Mouse (Mus musculus): Measurements from ENCODE around the gene Vmn1r227. TPM values are rescaled to one million over a fixed set of nuclear protein-coding genes. Genes with fewer than 3 reads are reported as not detected.

The Vmn1r227 gene
- total RNA-seq (2021), result not detected
- long read RNA-seq, experiment 1, result 0 reads
- long read RNA-seq, experiment 2, result 0 reads

GRCm38 (mm10) chr17:20729543-20729942, at the start of gene Vmn1r227:
Gene Vmn1r227 (plus strand): TSS chr17:20729843.
- no peak for DNase-seq (ENCODE audit: extremely low spot score in 1 of 2, low spot score in 2 of 2)
- Histone ChIP-seq H3K27ac (no peak within 1 kb of the TSS), H3K4me3 (no peak within 1 kb of the TSS)
- TF ChIP-seq CTCF (IDR thresholded peaks at IDR 0.05), result no peak
- intact Hi-C loops (cut with DNase I), result no loop called here

GRCm38 (mm10) chr17:20682543-20682942, 47.1 kb upstream of the Vmn1r227 start, which contains the start of gene Vmn1r226:
Gene Vmn1r226 (plus strand): TSS chr17:20682843.
- no peak for TF ChIP-seq CTCF (IDR thresholded peaks at IDR 0.05)

GRCm38 (mm10) chr17:20786057-20786456, 56.4 kb downstream of the Vmn1r227 start, which contains the start of gene Vmn1r228:
Gene Vmn1r228 (minus strand): TSS chr17:20786157.
- intact Hi-C loops (cut with DNase I), result no loop called here
- DNase-seq (ENCODE audit: extremely low spot score in 1 of 2, low spot score in 2 of 2), result no peak
- Histone ChIP-seq H3K27ac (no peak within 1 kb of the TSS), H3K4me3 (no peak within 1 kb of the TSS)
- no peak for TF ChIP-seq CTCF (IDR thresholded peaks at IDR 0.05)

More at GRCm38 (mm10) chr17:20682543-20682942, 47.1 kb upstream of the Vmn1r227 start, which contains the start of gene Vmn1r226:
- DNase-seq (ENCODE audit: extremely low spot score in 1 of 2, low spot score in 2 of 2), result no peak
- no peak within 1 kb of the TSS for H3K27ac ChIP-seq
- H3K4me3 ChIP-seq, result no peak within 1 kb of the TSS
- intact Hi-C loops (cut with DNase I), result no loop called here

Other genes starting within 250 kb of the Vmn1r227 start
- not detected for gene Vmn2r108, start 248.5 kb upstream of the Vmn1r227 start, total RNA-seq (2021)
- gene Vmn1r225, start 231.7 kb upstream of the Vmn1r227 start, total RNA-seq (2021), result not detected
- not detected for gene Vmn2r109, start 165.1 kb upstream of the Vmn1r227 start, total RNA-seq (2021)
- gene Vmn2r110, start 133.4 kb upstream of the Vmn1r227 start, total RNA-seq (2021), result not detected
- not detected for gene Fpr-rs3, start 105.0 kb upstream of the Vmn1r227 start, total RNA-seq (2021)
- gene Vmn1r226, start 47.0 kb upstream of the Vmn1r227 start, total RNA-seq (2021), result not detected
- gene Vmn1r228, start 56.3 kb downstream of the Vmn1r227 start, total RNA-seq (2021), result not detected
- under 1 TPM; 0.05 to 0.14 TPM for gene Vmn1r229, start 81.7 kb downstream of the Vmn1r227 start, total RNA-seq (2021)
- not detected for gene Vmn1r230, start 110.6 kb downstream of the Vmn1r227 start, total RNA-seq (2021)
- not detected for gene Vmn1r231, start 175.2 kb downstream of the Vmn1r227 start, total RNA-seq (2021)
- not detected for gene Vmn1r232, start 189.9 kb downstream of the Vmn1r227 start, total RNA-seq (2021)
- gene Ppp2r1a, start 215.5 kb downstream of the Vmn1r227 start, total RNA-seq (2021), result 100 to 1,000 TPM; 537 to 542 TPM